Mouse (Mus musculus): Measurements from ENCODE around the gene Gps1.

- TF ChIP-seq CTCF (IDR thresholded peaks at IDR 0.05; ENCODE audit: low read depth): no peak
- TF ChIP-seq EP300 (optimal IDR thresholded peaks at IDR 0.05): no peak
These were observed 39.5 kb downstream of the Gps1 start for GRCm38 (mm10) chr11:120823551-120823947.

Data from stomach, postnatal 0 days (tissue).